Mouse (Mus musculus): ENCODE data around the gene Cpxm1.
"Not testable (repeated sequence)": the region's sequence is repeated elsewhere in the genome, so short reads cannot be mapped to it uniquely, and the experiment has no call there.

Cpxm1 gene

DNA sequence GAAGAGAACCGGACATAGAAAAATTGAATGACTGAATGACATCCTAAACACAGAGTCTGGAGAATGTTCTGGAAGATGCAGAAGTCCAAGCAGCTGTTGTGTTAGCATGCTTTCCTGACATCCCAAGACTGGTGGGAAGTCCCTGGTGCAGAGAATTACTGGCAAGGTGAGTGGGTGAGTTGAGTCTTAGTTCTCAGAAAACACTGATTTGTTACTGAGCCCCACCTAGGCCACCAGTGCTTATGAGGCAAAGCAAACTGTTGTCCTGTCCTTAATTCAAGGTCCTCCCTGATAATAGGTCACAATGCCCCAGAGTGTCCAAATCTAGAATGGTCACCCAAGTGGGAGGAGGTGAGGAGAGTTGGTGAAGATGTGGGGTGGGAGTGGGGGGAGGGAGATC is 7.6 kb upstream of the Cpxm1 start, which contains the start of the genes Gm28372 and 1700020A23Rik:
Gene Gm28372 (plus strand): TSS at position 301 of the 400 bp plus-strand sequence.
Gene 1700020A23Rik (plus strand): TSS at position 321 of the 400 bp plus-strand sequence.
- DNase-seq (ENCODE audit: inconsistent age in 2 of 2, low spot score in 1 of 2) = peak in 1 of 2 experiments; percentile 37

DNA sequence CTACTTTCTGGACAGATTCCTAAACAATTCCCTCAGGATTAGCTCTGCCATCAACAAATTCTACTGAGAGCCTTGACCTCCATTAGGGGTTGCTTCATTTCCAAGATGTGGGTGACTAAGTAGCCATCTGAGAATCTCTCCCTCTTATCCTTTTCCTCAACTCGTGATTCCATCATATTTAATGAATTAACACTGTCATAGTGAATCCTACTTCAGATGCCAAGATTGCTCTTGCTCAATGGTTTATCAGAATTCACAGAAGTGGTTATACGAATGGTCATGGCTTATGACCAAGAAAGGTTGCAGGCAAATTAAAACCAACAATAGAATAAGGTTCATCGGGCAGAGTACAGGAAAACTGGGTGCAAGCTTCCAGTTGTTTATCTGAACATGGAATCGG is 4.5 kb upstream of the Cpxm1 start:
- peak in 1 of 2 experiments; percentile 66 for DNase-seq (ENCODE audit: inconsistent age in 2 of 2, low spot score in 1 of 2)

DNA sequence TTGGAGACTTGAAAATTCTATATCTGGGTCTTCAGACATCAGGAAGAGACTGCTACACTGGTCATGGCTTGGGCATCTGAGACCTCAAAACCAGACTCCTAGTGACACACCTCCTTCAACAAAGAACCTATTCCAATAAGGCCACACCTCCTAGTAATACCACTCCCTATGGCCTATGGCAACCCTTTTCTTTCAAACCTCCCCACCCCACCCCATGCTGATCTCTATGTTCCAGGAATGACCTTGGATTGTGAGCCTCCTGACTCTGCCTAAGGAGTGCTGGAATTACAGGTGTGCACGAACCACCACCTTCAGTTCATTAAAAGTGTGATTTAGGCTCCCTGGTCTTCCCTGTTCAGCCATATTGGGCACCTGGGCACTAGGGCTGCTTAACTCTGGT is 2.7 kb upstream of the Cpxm1 start:
- DNase-seq (ENCODE audit: inconsistent age in 2 of 2, low spot score in 1 of 2) = no peak

DNA sequence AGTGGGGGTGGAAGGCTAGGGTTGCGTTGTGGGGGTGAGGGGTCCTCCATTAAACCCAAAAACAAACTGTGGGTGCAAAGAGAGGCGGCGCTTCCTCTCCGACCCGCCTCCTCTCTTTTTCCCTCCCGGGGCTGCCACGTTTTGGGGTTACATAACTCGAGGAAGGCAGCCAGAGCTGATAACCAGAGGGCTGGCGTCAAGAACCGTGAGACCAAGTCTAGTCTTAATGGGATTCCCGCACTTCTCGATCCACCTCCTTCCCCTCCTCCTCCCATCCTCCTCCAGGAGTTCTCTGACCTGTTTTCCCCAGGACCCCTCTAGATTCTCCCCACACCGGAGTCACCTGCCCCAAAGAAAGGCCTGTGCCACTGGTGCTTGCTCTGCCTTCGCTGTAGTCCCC is 717 bp upstream of the Cpxm1 start:
- peak in 1 of 2 experiments; percentile 28 for DNase-seq (ENCODE audit: inconsistent age in 2 of 2, low spot score in 1 of 2)

DNA sequence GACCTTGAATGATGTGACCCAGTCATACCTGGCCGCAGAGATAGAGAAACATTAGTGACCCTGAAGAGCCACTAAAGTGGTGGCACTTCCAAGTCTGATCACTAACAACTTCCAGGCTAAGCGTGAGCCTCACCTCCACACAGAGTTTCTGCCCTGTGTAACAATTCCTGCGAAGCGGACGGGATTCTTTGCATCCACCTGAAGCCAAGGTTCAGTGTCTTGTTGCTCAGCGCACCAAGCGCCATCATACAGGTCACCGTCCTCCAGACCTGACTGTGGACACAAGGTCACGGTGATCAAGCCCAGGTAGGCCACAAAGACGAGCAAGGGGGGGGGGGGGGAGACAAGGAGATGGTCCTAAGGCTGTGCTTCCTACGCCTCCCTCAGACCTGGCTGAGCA is 1.7 kb downstream of the Cpxm1 start:
- no peak for DNase-seq (ENCODE audit: inconsistent age in 2 of 2, low spot score in 1 of 2)

DNA sequence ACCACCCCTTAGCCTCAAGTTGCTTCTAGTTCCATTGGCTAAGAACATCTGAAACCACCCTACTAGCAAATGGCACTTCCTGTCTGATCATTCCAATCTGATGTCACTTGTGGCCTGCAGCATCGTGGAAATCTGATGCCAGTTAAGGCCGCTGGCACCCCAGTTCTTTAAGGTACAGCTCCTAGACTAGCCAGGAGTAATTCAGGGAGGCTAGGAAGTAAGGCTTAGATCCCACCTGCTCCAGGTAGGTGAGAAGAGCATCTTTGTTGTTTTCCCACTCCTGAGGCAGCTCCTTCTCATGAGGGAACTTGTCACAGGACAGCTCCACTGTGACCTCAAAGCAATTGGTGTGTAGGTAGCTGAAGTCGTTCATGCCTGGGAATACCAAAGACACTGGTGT is 4.5 kb downstream of the Cpxm1 start:
- no peak for DNase-seq (ENCODE audit: inconsistent age in 2 of 2, low spot score in 1 of 2)

DNA sequence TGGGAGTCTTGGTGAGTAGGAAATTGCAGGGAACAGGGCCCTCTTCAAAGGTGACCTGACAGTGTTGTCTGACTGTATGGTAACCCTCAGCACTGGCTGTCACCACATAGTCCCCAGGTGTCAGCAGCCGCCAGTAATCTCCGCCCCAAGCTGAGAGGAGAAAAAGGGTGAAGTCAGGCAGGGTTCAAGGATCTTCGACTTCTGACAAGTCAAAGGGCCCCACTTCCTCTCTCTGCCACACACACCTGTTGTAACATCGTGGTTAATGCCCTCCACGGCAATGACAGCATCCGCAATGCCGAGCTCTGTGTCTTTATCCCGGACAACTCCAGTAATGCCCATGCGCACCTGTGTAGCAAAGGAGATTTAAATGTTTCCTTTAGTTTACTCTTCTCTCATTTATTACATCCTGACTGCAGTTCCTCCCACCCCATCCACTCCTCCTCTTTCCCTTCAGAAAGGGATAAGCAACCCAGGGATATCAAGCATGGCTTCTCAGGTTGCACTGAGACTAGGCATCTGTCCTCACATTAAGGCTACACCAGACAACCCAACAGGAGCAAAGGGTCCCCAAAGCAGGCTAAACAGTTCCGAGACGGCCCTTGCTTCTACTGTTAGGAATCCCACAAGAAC is 6.3 kb downstream of the Cpxm1 start:
- DNase-seq (ENCODE audit: inconsistent age in 2 of 2, low spot score in 1 of 2) = no peak

DNA sequence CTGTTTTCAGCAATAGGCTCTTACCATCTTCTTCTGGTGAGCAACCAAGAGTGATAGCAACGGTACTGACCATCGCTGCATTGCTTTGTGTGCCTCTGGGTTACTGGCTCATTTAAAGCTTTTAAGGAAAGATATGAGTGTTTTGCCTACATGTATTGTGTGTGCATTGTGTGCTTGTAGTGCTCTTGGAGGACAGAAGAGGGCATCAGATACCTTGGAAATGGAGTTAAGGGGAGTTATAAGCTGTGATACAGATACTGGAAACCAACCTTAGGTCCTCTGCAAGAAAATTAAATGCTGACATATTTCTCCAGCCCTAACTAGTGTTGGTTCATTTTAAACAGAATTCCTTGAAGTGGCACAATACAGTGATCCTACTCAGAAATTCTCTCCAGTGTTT is 8.6 kb downstream of the Cpxm1 start:
- peak in 1 of 2 experiments; percentile 60 for DNase-seq (ENCODE audit: inconsistent age in 2 of 2, low spot score in 1 of 2)

DNA sequence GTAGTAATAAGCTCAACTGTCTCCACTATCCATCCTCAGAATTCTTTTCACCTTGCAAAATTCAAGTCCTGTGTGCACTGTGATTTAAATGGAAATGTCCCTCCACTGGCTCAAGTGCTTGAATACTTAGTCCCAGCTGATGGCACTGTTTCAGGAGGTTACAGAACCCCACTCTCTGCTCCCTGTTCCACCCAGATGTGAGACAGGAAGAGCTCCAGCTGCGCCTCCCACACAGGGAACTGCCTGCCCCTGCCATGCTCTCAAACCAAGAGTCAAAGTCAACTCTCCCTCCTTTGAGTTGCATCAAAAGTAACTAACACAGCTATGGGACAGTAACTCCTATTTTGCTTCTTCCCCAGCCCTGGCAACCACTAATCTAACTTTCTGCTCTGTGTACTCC is 11.2 kb downstream of the Cpxm1 start:
- DNase-seq (ENCODE audit: inconsistent age in 2 of 2, low spot score in 1 of 2) = no peak

DNA sequence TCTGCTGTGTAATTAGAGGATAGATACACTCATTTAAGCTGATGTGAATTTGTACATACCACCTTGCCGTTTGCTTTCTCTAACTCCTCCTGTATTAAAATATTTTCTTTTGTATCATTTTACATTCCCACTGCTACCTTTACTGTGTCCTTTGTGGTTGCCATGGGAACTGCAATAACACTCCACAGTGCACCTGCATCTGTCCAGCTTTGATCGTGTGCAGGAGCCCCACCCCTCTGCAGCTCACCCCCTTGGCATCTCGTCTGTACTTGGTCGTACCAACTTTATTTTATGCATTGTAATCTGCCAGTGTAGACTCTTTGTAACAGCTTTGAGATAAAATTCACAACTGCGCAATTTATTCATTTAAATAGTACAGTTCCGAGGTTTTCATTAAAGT is 13.5 kb downstream of the Cpxm1 start:
- no peak for DNase-seq (ENCODE audit: inconsistent age in 2 of 2, low spot score in 1 of 2)

DNA sequence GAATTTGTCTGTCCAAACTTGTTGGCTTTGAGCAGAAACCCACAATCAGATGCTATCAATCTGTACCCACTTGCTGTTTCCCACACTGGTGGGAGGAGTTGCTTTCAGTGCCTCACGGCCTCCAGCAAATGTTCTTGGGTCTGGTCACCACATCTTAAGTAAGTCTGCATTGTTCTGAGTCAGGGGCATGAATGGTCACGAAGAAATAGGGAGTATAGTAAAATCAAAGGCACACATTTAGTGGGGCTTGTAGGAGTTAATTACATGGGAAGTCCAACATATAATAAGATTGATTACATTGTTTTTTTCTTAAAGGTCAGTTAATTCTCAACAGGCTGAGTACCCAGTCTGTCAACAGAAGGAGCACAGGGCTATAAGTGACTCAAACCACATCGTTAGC is 14.2 kb downstream of the Cpxm1 start:
- no peak for DNase-seq (ENCODE audit: inconsistent age in 2 of 2, low spot score in 1 of 2)

DNA sequence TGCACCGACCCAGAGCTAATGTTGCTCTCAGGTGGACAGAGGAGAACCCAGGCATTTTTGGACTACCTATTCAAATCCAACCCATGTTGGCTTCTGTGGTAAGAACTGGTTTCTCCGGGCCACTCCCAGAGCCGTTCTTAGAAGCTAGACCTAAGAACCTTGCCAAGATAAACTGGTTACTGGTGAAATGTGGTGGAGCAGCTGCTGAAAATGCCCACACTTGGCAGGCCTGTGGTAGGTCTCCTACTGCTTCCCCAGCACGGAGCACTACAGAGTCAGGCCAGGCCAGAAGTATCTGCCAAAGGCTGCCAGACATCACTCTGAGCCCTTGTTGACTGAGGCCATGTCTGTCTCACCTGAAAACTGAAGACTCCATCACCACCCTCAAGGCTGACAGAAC is 22.4 kb downstream of the Cpxm1 start:
- no peak for DNase-seq (ENCODE audit: inconsistent age in 2 of 2, low spot score in 1 of 2)

DNA sequence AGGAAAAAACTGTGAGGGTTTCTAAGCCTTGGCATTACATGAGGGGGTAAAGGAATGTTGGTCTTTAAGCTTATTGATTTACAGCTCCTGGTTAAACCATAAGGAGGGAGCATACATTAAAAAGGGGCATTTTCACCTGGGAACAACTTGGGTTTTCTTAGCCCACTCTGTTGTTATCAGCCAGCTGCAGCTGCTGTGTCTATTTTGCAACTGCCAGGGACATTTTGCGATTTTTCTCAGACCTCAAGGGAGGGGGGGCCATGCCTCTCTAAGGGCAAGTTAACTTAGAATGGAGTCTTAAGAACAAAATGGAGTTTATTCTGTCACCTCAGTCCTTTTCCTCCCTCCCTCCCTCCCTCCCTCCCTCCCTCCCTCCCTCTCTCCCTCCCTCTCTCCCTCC is 24.3 kb downstream of the Cpxm1 start:
- not testable (repeated sequence) for DNase-seq (ENCODE audit: inconsistent age in 2 of 2, low spot score in 1 of 2)

DNA sequence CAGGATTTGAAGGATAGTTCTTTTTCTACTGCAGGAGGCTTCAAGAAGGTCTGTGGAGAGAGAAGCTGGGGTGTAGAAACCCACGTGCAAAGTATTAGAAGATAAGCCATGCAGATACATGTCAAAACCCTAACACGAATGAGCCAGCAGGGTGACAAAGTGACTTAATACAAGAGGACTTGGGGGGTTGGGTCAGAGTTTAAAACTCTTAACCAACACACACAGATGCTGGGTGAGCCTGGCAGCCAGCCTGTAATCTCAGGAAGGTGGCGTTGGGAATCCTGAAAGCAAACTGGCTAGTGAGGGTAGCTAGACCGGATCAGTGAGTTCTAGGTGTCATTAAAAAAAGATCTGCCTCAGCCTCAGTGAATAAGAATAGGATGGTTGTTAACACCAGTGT is 30.0 kb downstream of the Cpxm1 start:
- DNase-seq (ENCODE audit: inconsistent age in 2 of 2, low spot score in 1 of 2) = no peak

DNA sequence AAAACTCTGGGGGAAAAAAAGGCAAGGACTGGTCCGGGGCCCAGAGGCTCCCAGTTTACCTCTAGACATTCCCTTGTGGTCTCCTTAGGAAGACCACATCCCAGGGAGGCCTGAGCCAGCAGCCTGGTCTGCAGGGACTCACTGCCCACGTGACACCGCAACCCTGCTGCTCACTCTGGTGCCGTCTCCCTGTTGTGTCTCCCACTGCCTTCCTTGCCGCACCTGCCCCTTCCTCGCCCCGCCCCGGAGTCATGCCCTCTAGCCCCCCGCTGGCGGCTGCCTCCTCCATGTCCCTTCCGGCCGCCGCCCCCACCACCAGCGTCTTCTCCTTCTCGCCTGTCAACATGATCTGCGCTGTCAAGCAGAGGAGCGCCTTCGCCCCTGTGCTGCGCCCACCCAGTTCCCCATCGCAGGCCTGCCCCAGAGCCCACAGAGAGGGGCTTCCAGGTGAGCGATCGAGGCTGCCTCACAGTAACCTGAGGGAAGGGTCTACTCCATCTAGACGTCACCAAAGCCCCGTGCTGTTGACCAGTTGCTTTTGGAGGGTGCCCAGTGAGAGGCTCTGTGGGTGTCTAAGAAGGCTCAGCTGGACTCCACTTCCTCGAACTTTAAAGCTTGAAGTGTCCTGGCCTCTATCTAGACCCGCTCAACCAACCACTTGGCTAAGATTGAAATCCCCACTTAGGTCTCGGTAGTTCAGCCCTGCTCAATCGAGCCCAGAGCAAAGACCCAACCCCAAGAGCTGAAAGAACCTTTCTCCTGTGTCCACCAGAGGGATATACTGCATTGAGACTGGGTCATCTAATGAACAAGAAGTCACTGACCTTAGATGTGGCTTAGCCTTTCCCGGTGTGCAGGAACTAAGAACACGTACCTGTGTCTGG is 31.9 kb downstream of the Cpxm1 start:
- no peak for DNase-seq (ENCODE audit: inconsistent age in 2 of 2, low spot score in 1 of 2)

DNA sequence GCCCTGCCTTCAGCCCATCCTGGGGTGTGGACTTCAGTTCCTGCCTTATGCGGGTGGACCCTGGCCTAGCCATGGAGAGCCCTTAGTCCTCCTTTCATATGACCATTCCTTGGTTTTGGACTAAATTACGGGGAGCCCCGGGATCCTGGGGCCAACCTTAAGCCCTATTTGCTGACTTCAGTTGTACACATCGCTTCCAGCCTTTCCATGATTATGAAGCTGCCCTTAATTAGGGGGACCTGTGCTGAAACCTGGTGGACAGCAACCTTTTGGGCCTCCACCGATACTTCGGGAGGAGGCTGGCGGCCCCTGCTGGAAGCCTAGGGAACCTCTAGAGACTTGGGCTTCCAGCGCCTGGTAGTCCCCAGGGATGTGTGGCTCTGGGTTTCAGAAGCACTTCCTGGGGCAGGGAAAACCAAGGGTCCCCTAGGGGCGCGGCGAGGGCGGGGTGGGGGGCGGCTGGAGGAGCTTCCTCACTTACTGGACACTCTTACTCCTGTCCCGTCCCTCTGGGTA is 34.8 kb downstream of the Cpxm1 start:
- peak; percentile 50 to 84 for DNase-seq (ENCODE audit: inconsistent age in 2 of 2, low spot score in 1 of 2)

DNA sequence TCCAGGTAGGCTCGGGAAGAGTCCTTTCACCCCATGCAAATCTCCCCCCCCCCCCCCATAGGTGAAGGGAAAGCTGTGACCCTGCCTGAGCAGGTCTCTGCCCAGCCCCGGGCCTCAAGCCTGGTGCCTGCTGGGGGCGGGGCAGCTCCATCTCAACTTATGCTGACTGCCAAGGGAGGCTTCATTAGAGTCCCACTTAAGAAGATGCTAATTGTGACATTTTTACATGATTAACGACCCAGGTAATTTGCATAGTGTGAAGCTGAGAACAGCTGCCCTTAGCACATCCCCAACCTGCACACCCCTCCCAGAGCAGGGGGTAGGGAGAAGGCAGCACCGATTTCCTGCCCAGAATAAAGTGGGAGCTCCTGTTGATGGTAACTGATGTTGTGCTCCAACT is 38.5 kb downstream of the Cpxm1 start:
- no peak for DNase-seq (ENCODE audit: inconsistent age in 2 of 2, low spot score in 1 of 2)

DNA sequence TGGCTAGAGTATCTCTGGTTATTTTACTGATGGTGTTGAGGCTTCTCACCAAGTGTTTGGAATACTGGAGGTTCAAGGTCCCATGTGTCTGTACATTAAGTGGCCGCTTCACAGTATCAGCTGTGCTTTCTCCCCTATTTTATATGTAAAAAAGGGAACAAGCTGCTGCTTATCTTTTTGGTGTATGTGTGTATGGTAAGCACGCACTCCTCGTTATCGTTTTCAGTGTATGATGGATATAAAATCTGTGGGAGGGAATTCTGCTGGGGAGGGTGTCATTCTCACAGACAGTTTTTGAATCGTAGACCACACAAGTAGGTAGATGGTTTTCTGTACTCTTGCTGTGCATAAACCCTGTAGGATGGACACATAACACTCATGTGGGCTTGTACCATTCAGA is 39.8 kb downstream of the Cpxm1 start:
- no peak for DNase-seq (ENCODE audit: inconsistent age in 2 of 2, low spot score in 1 of 2)

DNA sequence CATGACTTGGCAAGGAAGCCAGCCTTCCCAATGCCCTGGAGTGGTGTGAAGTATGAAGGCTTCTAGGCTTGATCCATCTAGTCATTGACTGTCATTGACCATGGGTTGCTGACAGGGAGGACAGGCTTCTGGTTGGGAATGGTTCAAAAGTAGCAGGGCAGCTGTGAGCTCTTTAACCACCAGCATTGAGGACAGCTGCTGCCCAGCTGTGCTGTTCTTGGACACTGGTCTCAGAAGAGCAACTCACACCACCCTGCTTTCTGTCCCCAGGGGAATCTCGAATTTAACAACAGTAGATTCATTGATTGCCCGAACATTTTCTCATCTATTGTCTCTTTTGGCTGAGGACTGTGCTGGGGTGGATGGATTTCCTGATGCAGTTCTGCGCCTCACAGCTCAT is 43.5 kb downstream of the Cpxm1 start:
- no peak for DNase-seq (ENCODE audit: inconsistent age in 2 of 2, low spot score in 1 of 2)

DNA sequence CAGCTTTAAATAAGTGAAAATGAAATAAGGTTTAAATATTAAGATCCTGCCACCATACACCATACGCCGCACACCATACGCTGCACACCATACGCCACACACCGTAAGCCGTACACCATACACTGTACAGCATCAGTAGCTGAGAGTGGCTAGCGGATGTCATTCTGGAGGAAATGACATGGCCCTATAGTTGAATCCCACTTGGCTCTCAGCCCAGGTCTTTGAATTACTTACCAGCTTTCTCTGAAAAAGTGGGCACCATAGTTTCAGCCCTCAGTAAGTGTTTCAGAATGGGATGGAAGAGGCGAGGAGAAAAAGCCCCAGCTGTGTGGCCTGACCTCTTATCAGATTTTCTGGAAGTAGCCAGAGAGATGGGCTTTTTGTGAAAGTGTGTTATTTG is 44.0 kb downstream of the Cpxm1 start:
- no peak for DNase-seq (ENCODE audit: inconsistent age in 2 of 2, low spot score in 1 of 2)

DNA sequence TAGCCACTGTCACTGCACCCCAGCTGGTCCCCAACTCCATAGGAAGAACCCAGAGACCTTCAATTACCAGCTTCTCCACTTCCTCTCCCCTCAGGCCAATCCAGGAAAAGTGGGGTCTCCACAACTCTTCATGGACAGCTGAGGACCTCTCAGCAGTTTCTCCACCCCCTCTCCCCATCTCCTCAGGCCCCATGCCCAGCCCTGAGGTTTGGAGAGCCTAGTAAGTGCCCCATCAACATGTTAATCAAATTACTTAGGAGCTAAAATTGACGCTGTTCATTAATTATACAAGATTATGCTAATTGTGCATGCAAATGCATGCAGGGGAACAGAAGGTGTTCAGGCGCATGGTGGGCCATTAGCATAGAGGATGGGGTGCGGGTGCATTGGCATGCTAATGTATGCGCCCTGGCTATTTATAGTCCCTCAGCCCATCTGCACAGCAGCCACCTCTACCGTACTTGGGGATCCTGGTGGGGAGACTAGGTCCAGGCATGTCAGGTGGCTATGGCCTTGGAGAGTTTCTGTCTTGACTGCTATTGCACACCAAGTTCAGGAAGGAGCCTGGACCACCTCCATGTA is 45.5 kb downstream of the Cpxm1 start:
- DNase-seq (ENCODE audit: inconsistent age in 2 of 2, low spot score in 1 of 2) = no peak

DNA sequence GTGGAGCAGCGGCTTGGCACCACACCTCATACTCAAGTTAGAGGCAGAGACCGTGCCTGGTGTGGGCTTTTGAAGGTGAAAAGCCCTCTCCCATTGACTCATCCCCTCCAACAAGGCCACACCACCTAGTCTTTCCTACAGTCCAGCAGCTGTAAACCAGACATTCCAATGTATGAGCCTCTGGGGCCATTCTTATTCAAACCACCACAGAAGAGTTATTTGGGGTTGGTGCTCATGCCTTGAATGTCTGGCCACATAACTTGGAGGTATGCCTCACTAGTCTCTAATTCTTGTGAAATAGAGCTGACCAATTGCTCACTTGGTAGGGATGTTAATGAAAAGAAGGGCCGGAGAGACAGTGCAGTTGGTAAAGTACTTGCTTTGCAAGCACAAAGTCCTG is 47.0 kb downstream of the Cpxm1 start:
- no peak for DNase-seq (ENCODE audit: inconsistent age in 2 of 2, low spot score in 1 of 2)

All from adrenal gland, adult (tissue).